Mouse (Mus musculus) T-helper 2 cell (primary cell): ENCODE results near the gene Cnpy1.

ENCODE experiments used
- in situ Hi-C: fragments of 300-600 bp; cut with MboI, MseI; formaldehyde crosslinking; loops from one replicate; pipeline ENCODE4 v1.15.1; 2025; ENCODE audit warnings: high pct_unique_total_duplicates

The Cnpy1 gene

GRCm38 (mm10) chr5:28245574-28245973 is at the start of gene Cnpy1:
Gene Cnpy1, minus strand, starts transcription at chr5:28245806.
- in situ Hi-C loops: no loop called here

GRCm38 (mm10) chr5:28293990-28294389 is 48.4 kb upstream of the Cnpy1 start:
- in situ Hi-C loops: no loop called here

- in situ Hi-C loops: no loop called here
Measured at GRCm38 (mm10) chr5:28292281-28292680, 46.7 kb upstream of the Cnpy1 start.

- in situ Hi-C loops: no loop called here
Measured at GRCm38 (mm10) chr5:28291118-28291850, 45.7 kb upstream of the Cnpy1 start.

- in situ Hi-C loops: no loop called here
Measured at GRCm38 (mm10) chr5:28290630-28291029, 45.0 kb upstream of the Cnpy1 start.

GRCm38 (mm10) chr5:28289111-28289510 is 43.5 kb upstream of the Cnpy1 start:
- in situ Hi-C loops: no loop called here

- in situ Hi-C loops: no loop called here
Measured at GRCm38 (mm10) chr5:28277279-28277678, 31.7 kb upstream of the Cnpy1 start.

GRCm38 (mm10) chr5:28272836-28273235 is 27.2 kb upstream of the Cnpy1 start:
- in situ Hi-C loops: no loop called here

GRCm38 (mm10) chr5:28269469-28269991 is 23.9 kb upstream of the Cnpy1 start:
- in situ Hi-C loops: no loop called here

- in situ Hi-C loops: no loop called here
Measured at GRCm38 (mm10) chr5:28267576-28267975, 22.0 kb upstream of the Cnpy1 start.

GRCm38 (mm10) chr5:28265653-28266052 is 20.0 kb upstream of the Cnpy1 start:
- in situ Hi-C loops: no loop called here

- in situ Hi-C loops: no loop called here
Measured at GRCm38 (mm10) chr5:28263852-28264251, 18.2 kb upstream of the Cnpy1 start.

- in situ Hi-C loops: no loop called here
Measured at GRCm38 (mm10) chr5:28262070-28262469, 16.5 kb upstream of the Cnpy1 start.

GRCm38 (mm10) chr5:28259939-28260338 is 14.3 kb upstream of the Cnpy1 start:
- in situ Hi-C loops: no loop called here

- in situ Hi-C loops: no loop called here
Measured at GRCm38 (mm10) chr5:28259385-28259784, 13.8 kb upstream of the Cnpy1 start.

GRCm38 (mm10) chr5:28257816-28258215 is 12.2 kb upstream of the Cnpy1 start:
- in situ Hi-C loops: no loop called here

GRCm38 (mm10) chr5:28252999-28253398 is 7.4 kb upstream of the Cnpy1 start:
- in situ Hi-C loops: no loop called here

GRCm38 (mm10) chr5:28252260-28252659 is 6.7 kb upstream of the Cnpy1 start:
- in situ Hi-C loops: no loop called here

GRCm38 (mm10) chr5:28251211-28251764 is 5.7 kb upstream of the Cnpy1 start:
- in situ Hi-C loops: no loop called here

- in situ Hi-C loops: no loop called here
Measured at GRCm38 (mm10) chr5:28250479-28250878, 4.9 kb upstream of the Cnpy1 start.

- in situ Hi-C loops: no loop called here
Measured at GRCm38 (mm10) chr5:28245121-28245520, 485 bp downstream of the Cnpy1 start.

GRCm38 (mm10) chr5:28243501-28244177 is 2.0 kb downstream of the Cnpy1 start:
- in situ Hi-C loops: loop anchor here (5.0 kb wide), 1 partner anchor 101 kb away; no protein-coding TSS in a partner anchor
